Mouse (Mus musculus) erythroblast, embryonic 14.5 days (primary cell): ENCODE results near the gene Dydc2. TPM values are rescaled to one million over a fixed set of nuclear protein-coding genes. Genes with fewer than 3 reads are reported as not detected.
A peak's percentile ranks its signal among the peaks of the same experiment; 100 is the strongest.

Source experiments
- H3K27me3 ChIP-seq: 2 replicates; pipeline ENCODE4 v1.6.1; 2012; ENCODE audit warnings: inconsistent platforms; ENCODE audit not compliant: control insufficient read depth
- H3K36me3 ChIP-seq: 2 replicates; pipeline ENCODE4 v1.6.1; 2012; ENCODE audit warnings: mild to moderate bottlenecking, inconsistent platforms; ENCODE audit not compliant: control insufficient read depth
- H3K4me1 ChIP-seq: 2 replicates; pipeline ENCODE4 v1.6.1; 2012; ENCODE audit warnings: inconsistent platforms; ENCODE audit not compliant: control insufficient read depth
- H3K4me3 ChIP-seq: replicated peaks from 2 replicates; pipeline ENCODE3; 2012; ENCODE audit warnings: moderate library complexity, mild to moderate bottlenecking, inconsistent platforms
- H3K9me3 ChIP-seq: 2 replicates; pipeline ENCODE4 v1.6.1; 2012; ENCODE audit warnings: low read length, inconsistent platforms, mixed read lengths; ENCODE audit not compliant: control insufficient read depth
- GATA1 ChIP-seq: IDR thresholded peaks from 2 replicates; pipeline ENCODE4 v1.6.1; 2012; ENCODE audit warnings: low read length, inconsistent platforms, mixed read lengths
- TAL1 ChIP-seq: IDR thresholded peaks from 3 replicates; pipeline ENCODE4 v1.6.1; 2012; ENCODE audit warnings: low read length, inconsistent platforms, mixed read lengths
- polyA plus RNA-seq: library from polyadenylated mRNA; stranded (reverse); fragments of >175 nt; gene quantifications from 2 replicates; pipeline ENCODE4 v1.2.3, GENCODE M21; 2012

Dydc2 gene
- polyA plus RNA-seq, 1 experiment: not detected

DNA sequence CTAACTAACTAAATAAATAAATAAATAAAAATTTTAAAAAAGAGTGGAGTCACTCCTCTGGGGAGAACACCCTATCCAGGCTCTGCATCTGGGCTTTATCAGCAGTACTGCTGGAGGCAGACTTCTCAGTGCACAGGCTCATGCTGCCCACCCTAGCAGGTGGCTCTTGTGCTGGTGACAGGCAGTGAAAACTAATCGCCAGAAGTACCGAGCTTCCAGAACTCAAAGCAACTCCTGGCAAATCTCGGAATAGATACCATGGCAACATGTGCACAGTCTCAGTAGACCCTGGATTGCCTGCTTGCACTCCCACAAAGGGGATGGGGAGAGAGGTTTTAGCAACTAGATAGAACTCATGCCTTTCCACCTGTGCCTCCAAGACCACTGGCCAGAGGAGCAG, 62.1 kb downstream of the Dydc2 start:
- Histone ChIP-seq H3K36me3 (peaks cover 51% of the 10 kb centered on the region), H3K4me1 (peaks cover 80% of the 10 kb centered on the region), H3K27me3 (no peaks in the 10 kb centered on the region), H3K9me3 (no peaks in the 10 kb centered on the region), H3K4me3 (peak overlapping the region; percentile 63)
- TF ChIP-seq GATA1: peak; percentile 78
- peak; percentile 83 for TF ChIP-seq TAL1

GRCm38 (mm10) chr14:41006263-41006662, 62.7 kb downstream of the Dydc2 start:
- TF ChIP-seq TAL1 (no peak), GATA1 (no peak)
- no peaks in the 10 kb centered on the region for H3K9me3 ChIP-seq
- H3K27me3 ChIP-seq: no peaks in the 10 kb centered on the region
- peaks cover 57% of the 10 kb centered on the region for H3K36me3 ChIP-seq
- peak overlapping the region; percentile 63 for H3K4me3 ChIP-seq
- H3K4me1 ChIP-seq: peaks cover 79% of the 10 kb centered on the region

DNA sequence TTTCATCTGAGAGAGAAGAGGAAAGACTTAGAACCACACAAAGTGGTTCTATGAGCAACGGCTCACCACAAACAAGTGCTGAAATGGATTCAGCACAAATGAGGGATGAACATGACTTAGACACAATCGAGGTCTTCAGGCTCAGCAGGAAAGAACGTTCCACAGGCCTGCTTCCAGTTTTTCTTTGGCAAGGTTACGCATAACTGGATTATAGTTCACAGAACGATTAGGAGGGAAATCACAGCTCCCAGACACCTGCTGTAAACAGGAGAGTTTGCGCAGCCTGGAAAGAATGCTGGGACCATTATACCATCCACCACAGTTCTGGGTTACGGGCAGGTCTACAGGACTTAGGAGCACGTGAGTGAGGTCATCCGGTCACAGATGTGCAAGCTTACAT, 63.3 kb downstream of the Dydc2 start:
- Histone ChIP-seq H3K4me1 (peaks cover 73% of the 10 kb centered on the region), H3K9me3 (no peaks in the 10 kb centered on the region), H3K27me3 (no peaks in the 10 kb centered on the region), H3K4me3 (peak overlapping the region; percentile 63), H3K36me3 (peaks cover 60% of the 10 kb centered on the region)
- TF ChIP-seq GATA1: no peak
- TF ChIP-seq TAL1: no peak

DNA sequence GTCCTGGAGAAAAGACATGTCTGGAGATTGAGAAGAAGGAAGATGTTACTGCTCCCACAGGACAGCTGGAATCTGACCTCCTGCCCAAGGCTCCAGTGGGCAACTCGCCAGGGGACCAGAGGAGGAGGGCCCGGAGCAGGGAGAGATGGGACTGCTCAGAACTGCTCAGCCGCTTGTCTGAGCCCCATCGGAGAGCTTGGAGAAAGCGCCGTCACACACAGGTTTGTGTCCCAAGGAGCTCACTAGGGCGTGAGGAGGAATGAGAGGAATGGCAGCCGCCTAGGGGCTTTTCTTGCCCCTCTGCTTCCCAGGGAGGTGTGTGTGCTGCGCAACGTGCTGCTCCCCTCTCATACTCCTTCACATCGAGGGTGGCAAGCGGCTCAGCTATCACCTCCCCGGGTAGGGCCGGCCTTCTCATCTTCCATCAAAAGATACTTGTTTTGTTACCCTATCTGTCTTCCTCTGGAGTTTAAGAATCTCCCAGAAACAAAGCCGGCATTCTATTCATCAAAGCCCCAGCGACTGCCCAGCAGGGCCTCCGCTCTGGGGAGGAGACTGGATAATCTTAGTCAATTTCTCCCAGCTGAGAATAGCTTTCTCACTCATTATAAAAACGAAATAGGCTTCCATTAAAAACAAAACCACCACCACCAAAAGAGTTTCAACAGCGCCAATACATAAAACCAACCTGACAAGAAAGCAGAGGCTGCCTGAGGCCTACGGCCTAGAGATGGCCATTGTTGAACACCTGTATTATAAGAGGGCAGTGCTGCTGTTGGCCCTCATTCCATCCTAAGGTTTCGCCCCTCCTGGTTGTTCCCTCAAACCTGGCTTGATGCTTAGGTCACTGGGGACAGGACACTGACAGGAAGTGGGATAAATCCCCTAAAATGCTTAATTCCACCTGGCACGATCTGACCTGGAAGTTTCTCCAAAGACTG, 64.5 kb downstream of the Dydc2 start:
- Histone ChIP-seq H3K9me3 (no peaks in the 10 kb centered on the region), H3K36me3 (peaks cover 69% of the 10 kb centered on the region), H3K4me1 (peaks cover 63% of the 10 kb centered on the region), H3K4me3 (peak overlapping the region; percentile 31), H3K27me3 (no peaks in the 10 kb centered on the region)
- TF ChIP-seq TAL1 (no peak), GATA1 (no peak)

DNA sequence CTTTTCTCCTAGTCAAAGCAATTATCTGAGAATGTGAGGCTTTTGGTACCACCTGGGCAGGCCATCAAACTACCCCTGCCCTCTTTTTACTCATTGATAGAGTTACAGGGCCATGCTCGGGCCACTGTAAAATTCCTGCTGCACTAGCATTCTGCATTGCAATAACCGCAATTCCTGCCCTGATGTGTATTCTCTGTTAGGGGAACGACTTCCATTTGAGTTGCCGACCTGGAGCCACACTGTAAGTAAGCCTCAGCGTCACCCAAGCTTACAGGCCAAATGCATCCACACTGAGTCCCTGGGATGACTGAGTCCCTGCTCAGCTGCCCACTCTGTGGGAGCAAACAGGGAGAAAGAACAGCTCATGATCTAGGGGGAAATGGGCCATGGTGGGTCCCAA, 67.4 kb downstream of the Dydc2 start:
- TF ChIP-seq TAL1: no peak
- no peak for TF ChIP-seq GATA1
- Histone ChIP-seq H3K9me3 (no peaks in the 10 kb centered on the region), H3K36me3 (peaks cover 91% of the 10 kb centered on the region), H3K4me1 (peaks cover 37% of the 10 kb centered on the region), H3K4me3 (no peak overlapping the region), H3K27me3 (no peaks in the 10 kb centered on the region)

DNA sequence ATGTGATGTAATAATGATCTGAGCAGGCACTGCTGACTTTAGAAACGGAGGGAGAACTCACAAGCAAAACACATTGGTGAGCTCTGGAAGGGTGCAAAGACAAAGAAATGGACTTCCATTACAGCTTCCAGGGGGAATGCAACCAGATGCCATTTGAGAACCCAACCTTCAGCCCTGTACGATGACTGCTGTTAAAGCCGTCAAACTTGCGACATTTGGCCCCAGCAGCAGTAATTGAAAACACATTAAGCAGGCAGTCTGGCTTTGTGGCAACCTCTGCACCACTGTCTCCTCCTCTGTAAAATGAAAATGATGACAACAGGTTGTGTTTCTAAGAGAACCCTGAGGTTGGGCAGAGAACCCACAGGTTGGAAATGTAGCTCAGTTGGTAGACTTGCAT, 68.2 kb downstream of the Dydc2 start:
- Histone ChIP-seq H3K36me3 (peaks cover 94% of the 10 kb centered on the region), H3K27me3 (no peaks in the 10 kb centered on the region), H3K4me3 (no peak overlapping the region), H3K4me1 (peaks cover 34% of the 10 kb centered on the region), H3K9me3 (no peaks in the 10 kb centered on the region)
- TF ChIP-seq TAL1 (no peak), GATA1 (no peak)

DNA sequence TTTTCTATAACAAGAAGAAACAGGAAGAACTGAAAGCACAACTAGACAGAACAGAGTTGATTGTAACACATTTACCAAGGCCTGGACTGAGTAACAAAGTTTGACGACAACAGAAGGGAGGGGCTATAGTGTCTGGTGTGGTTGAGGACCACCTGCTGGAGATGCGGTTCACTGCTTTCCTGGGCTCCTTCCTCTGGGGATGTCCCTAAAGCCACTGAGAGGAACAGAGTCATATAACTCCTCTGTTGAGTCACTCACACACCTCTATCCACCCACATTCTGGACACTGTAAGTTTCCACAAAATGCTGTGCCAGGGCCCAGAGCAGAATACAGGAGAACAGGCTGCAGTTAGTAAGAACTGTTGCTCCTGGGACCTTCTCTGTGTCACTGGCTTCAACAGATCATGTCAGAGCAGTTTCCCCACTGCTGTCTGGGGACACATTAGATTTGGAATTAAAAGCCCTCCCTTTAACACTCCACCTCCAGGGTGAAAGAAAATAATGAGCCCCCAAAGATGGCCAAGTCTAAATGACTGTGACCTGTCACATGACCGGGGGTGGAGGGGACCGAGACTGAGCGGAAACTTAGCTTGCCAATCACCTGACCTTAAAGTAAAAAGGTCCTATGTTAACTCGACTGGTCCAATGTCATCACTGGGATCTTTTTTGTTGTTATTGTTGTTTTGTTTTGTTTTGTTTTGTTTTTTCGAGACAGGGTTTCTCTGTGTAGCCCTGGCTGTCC, 68.9 kb downstream of the Dydc2 start:
- Histone ChIP-seq H3K9me3 (no peaks in the 10 kb centered on the region), H3K27me3 (no peaks in the 10 kb centered on the region), H3K36me3 (peaks cover 96% of the 10 kb centered on the region), H3K4me3 (no peak overlapping the region), H3K4me1 (peaks cover 31% of the 10 kb centered on the region)
- TF ChIP-seq TAL1: no peak
- no peak for TF ChIP-seq GATA1

Other genes with a start within 250 kb of the Dydc2 start
- gene Sh2d4b, start 175.9 kb downstream of the Dydc2 start, polyA plus RNA-seq: 0.06 and 0.09 TPM in 2 replicates
- gene Tspan14, start 102.4 kb downstream of the Dydc2 start, polyA plus RNA-seq: 0.27 and 0.33 TPM in 2 replicates
- gene Fam213a, start 55.4 kb downstream of the Dydc2 start, polyA plus RNA-seq: 8.5 and 12.2 TPM in 2 replicates
- gene Dydc1, start 3.7 kb upstream of the Dydc2 start, polyA plus RNA-seq: not detected in 2 replicates
- gene Mat1a, start 35.8 kb upstream of the Dydc2 start, polyA plus RNA-seq: 0.01 TPM in 1 of 2 replicates, not detected in the other
- not detected in 2 replicates for gene Sftpa1, start 62.6 kb upstream of the Dydc2 start, polyA plus RNA-seq
- not detected in 2 replicates for gene Mbl1, start 82.2 kb upstream of the Dydc2 start, polyA plus RNA-seq
- 0.03 TPM in 1 of 2 replicates, not detected in the other for gene Sftpd, start 115.9 kb upstream of the Dydc2 start, polyA plus RNA-seq
- gene Gm2832, start 209.6 kb upstream of the Dydc2 start, polyA plus RNA-seq: not detected in 2 replicates